Mouse (Mus musculus) stomach, embryonic 14.5 days (tissue): ENCODE data around the gene Nup88. TPM values are rescaled to one million over a fixed set of nuclear protein-coding genes. Genes with fewer than 3 reads are reported as not detected.

Experiments used
- ATAC-seq: fragments of 200-750 bp; cut with Nextera tagmentation; 2 replicates; pipeline ENCODE4 v1.8.0; 2017; ENCODE audit warnings: low read depth, moderate TSS enrichment; ENCODE audit not compliant: insufficient number of reproducible peaks, insufficient read depth, low FRiP score
- H3K27ac ChIP-seq: fragments of 300-500 bp; sonication (generic); 2 replicates; pipeline ENCODE4 v1.5.1; 2014; ENCODE audit warnings: mild to moderate bottlenecking, low read length, moderate library complexity, mixed read lengths
- H3K27me3 ChIP-seq: fragments of 300-500 bp; sonication (generic); 2 replicates; pipeline ENCODE4 v1.6.1; 2014; ENCODE audit warnings: low read length, control low read depth, mixed read lengths; ENCODE audit not compliant: control insufficient read depth, insufficient read depth
- H3K36me3 ChIP-seq: fragments of 300-500 bp; sonication (generic); 2 replicates; pipeline ENCODE4 v1.6.1; 2014; ENCODE audit warnings: mild to moderate bottlenecking, control low read depth, low read length, moderate library complexity, mixed read lengths; ENCODE audit not compliant: control insufficient read depth, insufficient read depth
- H3K4me1 ChIP-seq: fragments of 300-500 bp; sonication (generic); 2 replicates; pipeline ENCODE4 v1.6.1; 2014; ENCODE audit warnings: low read length, control low read depth, mixed read lengths; ENCODE audit not compliant: control insufficient read depth, insufficient read depth
- H3K4me2 ChIP-seq: fragments of 300-500 bp; sonication (generic); replicated peaks from 2 replicates; pipeline ENCODE4 v1.6.1; 2014; ENCODE audit warnings: low read depth, low read length, control low read depth
- H3K4me3 ChIP-seq: fragments of 300-500 bp; sonication (generic); 2 replicates; pipeline ENCODE4 v1.5.1; 2014; ENCODE audit warnings: low read depth, low read length, control low read depth
- H3K9ac ChIP-seq: fragments of 300-500 bp; sonication (generic); replicated peaks from 2 replicates; pipeline ENCODE4 v1.6.1; 2014; ENCODE audit warnings: low read depth, mild to moderate bottlenecking, control low read depth, low read length, moderate library complexity, mixed read lengths
- H3K9me3 ChIP-seq: fragments of 300-500 bp; sonication (generic); 2 replicates; pipeline ENCODE4 v1.6.1; 2016; ENCODE audit warnings: low read depth, low read length, control low read depth; ENCODE audit not compliant: control insufficient read depth
- WGBS: fragments of 180-500 bp; shearing (Covaris S2); extraction: QIAGEN DNeasy Blood & Tissue Kit; methylation state at CpG from one replicate; pipeline ENCODE4 v1.1.7; 2014; 5-methylcytosine and 5-hydroxymethylcytosine counted together
- polyA plus RNA-seq: library from polyadenylated mRNA; unstranded; fragments of >200 nt; fragmentation: Nextera tagmentation; extraction: Ambion mirVana; gene quantifications from 2 replicates; pipeline ENCODE4 v1.2.1, GENCODE M21; 2014

The Nup88 gene
- polyA plus RNA-seq, 1 experiment from 2014 or later: 123 TPM

- no peak for ATAC-seq
- 77% methylated on average over 2 of the region's 2 CpGs for WGBS
Observed at GRCm38 (mm10) chr11:70975193-70975592, 5.4 kb upstream of the Nup88 start.

GRCm38 (mm10) chr11:70973947-70974346 is 4.2 kb upstream of the Nup88 start:
- no peaks in the 10 kb centered on the region for H3K27me3 ChIP-seq
- H3K36me3 ChIP-seq: peaks cover 47% of the 10 kb centered on the region
- H3K4me2 ChIP-seq: no peak overlapping the region
- no peak for ATAC-seq
- no peak overlapping the region for H3K4me3 ChIP-seq
- 62% methylated on average over 4 of the region's 4 CpGs for WGBS
- no peak overlapping the region for H3K27ac ChIP-seq
- H3K9ac ChIP-seq: no peak overlapping the region
- no peaks in the 10 kb centered on the region for H3K9me3 ChIP-seq
- H3K4me1 ChIP-seq: no peaks in the 10 kb centered on the region

More at GRCm38 (mm10) chr11:70975193-70975592, 5.4 kb upstream of the Nup88 start:
- no peaks in the 10 kb centered on the region for H3K4me1 ChIP-seq
- H3K27ac ChIP-seq: no peak overlapping the region
- no peak overlapping the region for H3K4me3 ChIP-seq
- no peak overlapping the region for H3K4me2 ChIP-seq
- H3K9ac ChIP-seq: no peak overlapping the region
- no peaks in the 10 kb centered on the region for H3K27me3 ChIP-seq
- H3K36me3 ChIP-seq: peaks cover 57% of the 10 kb centered on the region
- no peaks in the 10 kb centered on the region for H3K9me3 ChIP-seq

- WGBS: 70% methylated on average over 1 of the region's 1 CpGs
- Histone ChIP-seq H3K27ac (no peak overlapping the region), H3K4me2 (no peak overlapping the region), H3K36me3 (peaks cover 33% of the 10 kb centered on the region), H3K27me3 (no peaks in the 10 kb centered on the region), H3K4me1 (peaks cover 4% of the 10 kb centered on the region; the same call in 1 of the 2 replicates), H3K9ac (no peak overlapping the region), H3K4me3 (no peak overlapping the region), H3K9me3 (no peaks in the 10 kb centered on the region)
- ATAC-seq: no peak
Observed at GRCm38 (mm10) chr11:70972586-70972985, 2.8 kb upstream of the Nup88 start.

GRCm38 (mm10) chr11:70970560-70971540 is 1.1 kb upstream of the Nup88 start:
- Histone ChIP-seq H3K27ac (peak overlapping the region; percentile 85), H3K9ac (peak overlapping the region; percentile 46; the same call in 1 of the 2 replicates), H3K27me3 (no peaks in the 10 kb centered on the region), H3K9me3 (no peaks in the 10 kb centered on the region), H3K4me2 (peak overlapping the region; percentile 81), H3K4me1 (peaks cover 4% of the 10 kb centered on the region; the same call in 1 of the 2 replicates), H3K36me3 (peaks cover 26% of the 10 kb centered on the region), H3K4me3 (peak overlapping the region; percentile 88)
- WGBS: 17% methylated on average over 24 of the region's 24 CpGs
- ATAC-seq: peak; percentile 16; the same call in 1 of the 2 replicates

- Histone ChIP-seq H3K4me1 (peaks cover 4% of the 10 kb centered on the region; the same call in 1 of the 2 replicates), H3K9me3 (no peaks in the 10 kb centered on the region), H3K4me2 (peak overlapping the region; percentile 89), H3K4me3 (peak overlapping the region; percentile 88), H3K27me3 (no peaks in the 10 kb centered on the region), H3K27ac (peak overlapping the region; percentile 86), H3K36me3 (peaks cover 31% of the 10 kb centered on the region), H3K9ac (peak overlapping the region; percentile 90)
- ATAC-seq: 0 out of 2 replicates have a peak, but pooled peaks have one; percentile 4
- under 1% methylated on average over 25 of the region's 25 CpGs for WGBS
Observed at GRCm38 (mm10) chr11:70969271-70969794, 440 bp downstream of the Nup88 start.

GRCm38 (mm10) chr11:70964222-70964907 is 5.4 kb downstream of the Nup88 start:
- WGBS: 80% methylated on average over 4 of the region's 4 CpGs

GRCm38 (mm10) chr11:70960786-70961554 is 8.8 kb downstream of the Nup88 start:
- H3K9me3 ChIP-seq: no peaks in the 10 kb centered on the region
- H3K4me1 ChIP-seq: no peaks in the 10 kb centered on the region
- WGBS: 91% methylated on average over 5 of the region's 5 CpGs
- peaks cover 83% of the 10 kb centered on the region for H3K36me3 ChIP-seq
- no peak overlapping the region for H3K4me3 ChIP-seq
- ATAC-seq: no peak
- H3K9ac ChIP-seq: no peak overlapping the region
- no peak overlapping the region for H3K4me2 ChIP-seq
- no peak overlapping the region for H3K27ac ChIP-seq
- no peaks in the 10 kb centered on the region for H3K27me3 ChIP-seq

More at GRCm38 (mm10) chr11:70964222-70964907, 5.4 kb downstream of the Nup88 start:
- H3K36me3 ChIP-seq: peaks cover 60% of the 10 kb centered on the region
- H3K9me3 ChIP-seq: no peaks in the 10 kb centered on the region
- no peaks in the 10 kb centered on the region for H3K27me3 ChIP-seq
- no peak overlapping the region for H3K27ac ChIP-seq
- H3K4me3 ChIP-seq: no peak overlapping the region
- ATAC-seq: no peak
- H3K4me2 ChIP-seq: no peak overlapping the region
- peaks cover 4% of the 10 kb centered on the region; the same call in 1 of the 2 replicates for H3K4me1 ChIP-seq
- no peak overlapping the region for H3K9ac ChIP-seq
